Mouse (Mus musculus) inflammation-experienced regulatory T-cells, adult 16 weeks (primary cell): ENCODE measurements around the gene Cd209c. TPM values are rescaled to one million over a fixed set of nuclear protein-coding genes. Genes with fewer than 3 reads are reported as not detected.

Experiments
- polyA plus RNA-seq: library from polyadenylated mRNA; unstranded; fragments of 100-300 nt; shearing (Covaris generic); gene quantifications from one replicate; pipeline ENCODE4 v1.2.1, GENCODE M21; 2017

The Cd209c gene
- polyA plus RNA-seq, result 0.37 TPM

DNA sequence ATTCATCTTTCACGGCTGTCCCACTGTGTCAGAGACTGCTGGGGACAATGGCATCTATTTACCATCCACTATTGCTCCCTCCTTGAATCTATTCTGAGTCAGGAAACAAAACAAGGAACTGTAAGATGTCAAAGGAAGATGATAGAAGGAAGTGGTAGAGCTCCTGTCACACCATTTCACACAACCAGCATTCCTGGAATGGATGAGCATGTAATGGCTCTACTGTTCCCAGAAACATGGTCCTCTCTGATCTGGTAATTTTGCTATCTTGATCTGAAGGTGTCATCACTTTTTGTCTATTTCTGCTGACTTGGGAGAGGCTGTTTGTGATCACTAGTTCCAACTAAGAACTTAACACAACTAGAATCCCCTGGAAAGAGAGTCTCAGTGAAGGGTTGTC, at the start of gene Cd209c:
Gene Cd209c, minus strand, starts transcription at position 101 of the 400 bp plus-strand sequence.

DNA sequence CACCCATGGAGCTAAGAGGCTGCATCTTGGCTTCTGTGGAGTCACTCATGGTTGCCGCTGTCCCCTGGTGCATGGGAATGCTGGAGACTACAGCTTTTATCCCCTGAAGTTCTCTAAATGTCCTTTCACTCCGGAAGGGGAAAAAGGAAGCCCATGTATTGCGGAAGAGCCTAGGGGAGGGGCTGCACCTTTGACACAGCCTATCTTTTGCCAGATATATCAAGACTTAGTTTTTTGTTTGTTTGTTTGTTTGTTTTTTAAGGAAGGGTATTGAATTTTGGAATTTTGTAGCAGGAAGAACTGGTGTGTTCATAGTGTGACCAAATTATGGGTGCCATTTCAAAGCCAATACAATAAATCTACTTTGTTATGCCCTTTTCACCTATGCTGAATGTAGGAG, 27.8 kb downstream of the Cd209c start, which contains the start of gene Cd209b:
Gene Cd209b, minus strand, starts transcription at position 101 of the 400 bp plus-strand sequence.

Other genes starting within 250 kb of the Cd209c start
- not detected for gene Clec4g, start 234.1 kb downstream of the Cd209c start, polyA plus RNA-seq
- gene Cd209a, start 205.8 kb downstream of the Cd209c start, polyA plus RNA-seq, result 0.46 TPM
- gene Cd209e, start 100.4 kb downstream of the Cd209c start, polyA plus RNA-seq, result not detected
- gene Cd209d, start 76.2 kb downstream of the Cd209c start, polyA plus RNA-seq, result not detected
- not detected for gene Cd209b, start 27.9 kb downstream of the Cd209c start, polyA plus RNA-seq
- gene Cd209f, start 151.1 kb upstream of the Cd209c start, polyA plus RNA-seq, result not detected
- gene Cd209g, start 179.4 kb upstream of the Cd209c start, polyA plus RNA-seq, result not detected
- 19.4 TPM for gene Evi5l, start 211.8 kb upstream of the Cd209c start, polyA plus RNA-seq